Mouse (Mus musculus) heart, adult 2 months (tissue): Measurements from ENCODE around the gene Rfc4.

Source experiments
- CTCF ChIP-seq: fragments of 200-600 bp; IDR thresholded peaks from 2 replicates; pipeline ENCODE4 v1.8.1; 2022; ENCODE audit warnings: antibody characterized with exemption, mild to moderate bottlenecking, moderate library complexity
- EP300 ChIP-seq: fragments of 200-500 bp; IDR thresholded peaks from 2 replicates; pipeline ENCODE4 v1.6.1; 2011; ENCODE audit warnings: low read depth, low read length, control low read depth; ENCODE audit not compliant: insufficient read depth

DNA sequence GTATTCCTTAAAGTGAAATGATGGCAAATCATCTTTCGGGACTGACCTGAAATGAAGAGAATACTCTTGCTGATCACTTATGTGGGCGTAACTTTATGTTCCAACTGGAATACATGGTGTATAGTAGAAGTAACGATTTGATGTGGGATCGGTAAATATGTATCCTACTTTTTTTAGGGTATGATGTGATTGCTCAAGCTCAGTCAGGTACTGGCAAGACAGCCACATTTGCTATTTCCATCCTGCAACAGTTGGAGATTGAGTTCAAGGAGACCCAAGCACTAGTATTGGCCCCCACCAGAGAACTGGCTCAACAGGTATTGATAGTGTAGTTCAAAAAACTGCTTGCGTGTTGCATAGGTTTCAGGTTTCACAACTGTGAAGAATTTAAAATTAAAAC lies 18.6 kb downstream of the Rfc4 start:
- TF ChIP-seq EP300 (no peak), CTCF (no peak)
